Mouse (Mus musculus): ENCODE data around the gene Zfp958. TPM values are rescaled to one million over a fixed set of nuclear protein-coding genes. Genes with fewer than 3 reads are reported as not detected.

Zfp958 gene
- polyA plus RNA-seq, 2 experiments, result 5.4 to 13.4 TPM

DNA sequence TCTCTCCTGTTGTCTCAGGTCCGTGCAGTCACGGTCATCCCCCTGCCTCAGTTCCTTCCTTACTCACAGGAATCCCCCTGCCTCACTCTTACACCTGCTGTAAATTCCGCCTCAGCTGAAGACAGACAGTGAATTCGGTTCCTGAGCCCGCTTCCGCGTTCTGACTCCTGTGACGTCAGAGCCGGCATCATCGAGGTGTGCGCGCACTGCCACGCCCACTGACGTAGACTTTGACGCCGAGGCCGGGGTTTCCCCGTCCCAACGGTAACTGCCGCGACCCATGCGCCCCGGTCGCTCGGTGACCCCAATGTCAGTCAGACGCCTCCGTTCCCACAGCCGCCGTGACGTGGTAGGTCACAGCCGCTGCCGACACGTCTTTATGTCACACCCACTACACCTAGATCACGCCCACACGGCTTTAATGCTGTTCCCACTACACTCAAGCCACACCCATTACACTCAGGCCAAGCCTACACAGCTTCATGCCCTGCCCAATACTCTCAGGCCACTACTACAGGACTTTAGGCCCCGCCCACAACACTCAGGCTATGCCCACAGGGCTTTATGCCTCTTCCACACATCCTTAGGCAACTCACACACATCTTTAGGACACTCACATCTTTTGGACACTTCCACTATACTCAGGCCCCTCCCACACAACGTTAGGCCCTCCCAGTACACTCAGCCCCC is 65.4 kb downstream of the Zfp958 start:
- Histone ChIP-seq H3K4me2 (replicated peaks; ENCODE audit: low read depth, low read length, severe bottlenecking) (peak overlapping the region; percentile 54), H3K36me3 (ENCODE audit: control insufficient read depth, insufficient read depth, low read length) (no peaks in the 10 kb centered on the region), H3K27ac (replicated peaks; ENCODE audit: low read depth, low read length) (peak overlapping the region; percentile 97), H3K9me3 (ENCODE audit: control insufficient read depth, low read length) (peaks cover 4% of the 10 kb centered on the region; the same call in 1 of the 2 replicates), H3K4me3 (replicated peaks; ENCODE audit: low read length) (peak overlapping the region; percentile 74), H3K9ac (ENCODE audit: low read depth, low read length, severe bottlenecking) (peak overlapping the region; percentile 77), H3K27me3 (ENCODE audit: control insufficient read depth, insufficient read depth, low read length) (no peaks in the 10 kb centered on the region), H3K4me1 (ENCODE audit: control insufficient read depth, insufficient read depth, low read length) (peaks cover 5% of the 10 kb centered on the region; the same call in 1 of the 2 replicates)
- TF ChIP-seq POLR2A (IDR thresholded peaks at IDR 0.05; ENCODE audit: borderline replicate concordance, extremely low read depth, insufficient read depth, insufficient read length), result peak; percentile 4; the same call in 1 of the 2 replicates
- DNase-seq (ENCODE audit: low spot score) (peak; percentile 90), ATAC-seq (ENCODE audit: low FRiP score, low read depth) (peak; percentile 62)
- WGBS, result under 1% methylated on average over 36 of the region's 37 CpGs

DNA sequence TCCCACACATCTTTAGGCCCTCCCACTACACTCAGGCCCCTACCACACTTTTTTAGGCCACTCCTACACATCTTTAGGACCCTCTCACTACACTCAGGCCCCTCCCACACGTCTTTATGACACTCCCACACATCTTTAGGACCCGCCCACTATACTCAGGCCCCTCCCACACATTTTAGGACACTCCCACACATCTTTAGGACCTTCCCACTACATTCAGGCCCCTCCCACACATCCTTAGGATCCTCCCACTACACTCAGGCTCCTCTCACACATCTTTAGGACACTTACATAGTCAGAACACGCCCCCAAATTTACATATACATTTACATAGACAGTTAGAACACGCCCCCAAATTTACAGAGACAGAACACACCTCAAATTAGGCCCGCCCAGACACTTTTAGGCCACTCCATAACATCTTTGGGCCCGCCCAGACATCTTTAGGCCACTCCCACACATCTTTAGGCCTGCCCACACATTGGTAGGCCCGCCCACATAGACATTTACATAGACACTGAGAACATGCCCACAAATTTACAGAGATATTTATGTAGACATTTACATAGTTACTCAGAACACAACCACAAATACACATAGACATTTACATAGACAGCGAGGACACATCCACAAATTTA is 66.1 kb downstream of the Zfp958 start:
- Histone ChIP-seq H3K9me3 (ENCODE audit: control insufficient read depth, low read length) (peaks cover 4% of the 10 kb centered on the region; the same call in 1 of the 2 replicates), H3K9ac (ENCODE audit: low read depth, low read length, severe bottlenecking) (0 out of 2 replicates have a peak overlapping the region, but pooled peaks have one; percentile 77), H3K27me3 (ENCODE audit: control insufficient read depth, insufficient read depth, low read length) (no peaks in the 10 kb centered on the region), H3K4me1 (ENCODE audit: control insufficient read depth, insufficient read depth, low read length) (peaks cover 5% of the 10 kb centered on the region; the same call in 1 of the 2 replicates), H3K4me3 (replicated peaks; ENCODE audit: low read length) (peak overlapping the region; percentile 74), H3K4me2 (replicated peaks; ENCODE audit: low read depth, low read length, severe bottlenecking) (peak overlapping the region; percentile 54), H3K27ac (replicated peaks; ENCODE audit: low read depth, low read length) (peak overlapping the region; percentile 97; the same call in 1 of the 2 replicates), H3K36me3 (ENCODE audit: control insufficient read depth, insufficient read depth, low read length) (no peaks in the 10 kb centered on the region)
- DNase-seq (ENCODE audit: low spot score) (no peak), ATAC-seq (ENCODE audit: low FRiP score, low read depth) (no peak)
- 78% methylated on average over 8 of the region's 8 CpGs for WGBS
- no peak for TF ChIP-seq POLR2A (IDR thresholded peaks at IDR 0.05; ENCODE audit: borderline replicate concordance, extremely low read depth, insufficient read depth, insufficient read length)

- no peak overlapping the region for H3K4me3 ChIP-seq (replicated peaks; ENCODE audit: low read length)
- no peak overlapping the region for H3K4me2 ChIP-seq (replicated peaks; ENCODE audit: low read depth, low read length, severe bottlenecking)
- H3K36me3 ChIP-seq (ENCODE audit: control insufficient read depth, insufficient read depth, low read length), result no peaks in the 10 kb centered on the region
- H3K27me3 ChIP-seq (ENCODE audit: control insufficient read depth, insufficient read depth, low read length), result no peaks in the 10 kb centered on the region
- H3K4me1 ChIP-seq (ENCODE audit: control insufficient read depth, insufficient read depth, low read length), result peaks cover 5% of the 10 kb centered on the region; the same call in 1 of the 2 replicates
- ATAC-seq (ENCODE audit: low FRiP score, low read depth), result no peak
- H3K9me3 ChIP-seq (ENCODE audit: control insufficient read depth, low read length), result peaks cover 4% of the 10 kb centered on the region; the same call in 1 of the 2 replicates
- DNase-seq (ENCODE audit: low spot score), result no peak
- 94% methylated on average over 3 of the region's 3 CpGs for WGBS
- TF ChIP-seq POLR2A (IDR thresholded peaks at IDR 0.05; ENCODE audit: borderline replicate concordance, extremely low read depth, insufficient read depth, insufficient read length), result no peak
- no peak overlapping the region for H3K27ac ChIP-seq (replicated peaks; ENCODE audit: low read depth, low read length)
- no peak overlapping the region for H3K9ac ChIP-seq (ENCODE audit: low read depth, low read length, severe bottlenecking)
Observed at GRCm38 (mm10) chr8:4679796-4680195, 66.8 kb downstream of the Zfp958 start.

Other genes with a start within 250 kb of the Zfp958 start
- 30.0 and 38.2 TPM in 2 replicates for gene Cers4, start 120.1 kb upstream of the Zfp958 start, polyA plus RNA-seq (2012; rRNA removed)
- 17.2 and 17.9 TPM in 2 replicates for gene Cers4, start 120.1 kb upstream of the Zfp958 start, polyA plus RNA-seq (2014; fragmentation: Nextera tagmentation; extraction: Ambion mirVana)
- 26.4 and 34.6 TPM in 2 replicates for gene Shcbp1, start 166.4 kb downstream of the Zfp958 start, polyA plus RNA-seq (2012; rRNA removed)
- 55.1 and 58.8 TPM in 2 replicates for gene Shcbp1, start 166.4 kb downstream of the Zfp958 start, polyA plus RNA-seq (2014; fragmentation: Nextera tagmentation; extraction: Ambion mirVana)

Measured in limb, embryonic 14.5 days (tissue).